Mouse (Mus musculus): Measurements from ENCODE around the gene Ddx39. TPM values are rescaled to one million over a fixed set of nuclear protein-coding genes. Genes with fewer than 3 reads are reported as not detected.
A peak's percentile ranks its signal among the peaks of the same experiment; 100 is the strongest.

The Ddx39 gene
- polyA plus RNA-seq, 1 experiment from 2014 or later, result 134 TPM

GRCm38 (mm10) chr8:83739711-83740468 lies 24.9 kb downstream of the Ddx39 start:
- peak overlapping the region; percentile 93 for H3K4me2 ChIP-seq (replicated peaks)
- 21% methylated on average over 8 of the region's 8 CpGs for WGBS
- no peaks in the 10 kb centered on the region for H3K27me3 ChIP-seq
- peak overlapping the region; percentile 65 for H3K4me3 ChIP-seq (replicated peaks)
- no peaks in the 10 kb centered on the region for H3K36me3 ChIP-seq
- peak overlapping the region; percentile 82 for H3K27ac ChIP-seq (replicated peaks)
- no peak for ATAC-seq (ENCODE audit: insufficient number of reproducible peaks, low FRiP score, low TSS enrichment, low read depth)
- H3K9me3 ChIP-seq (replicated peaks), result no peaks in the 10 kb centered on the region
- H3K4me1 ChIP-seq, result peaks cover 47% of the 10 kb centered on the region
- H3K9ac ChIP-seq, result no peak overlapping the region

- Histone ChIP-seq H3K4me1 (peaks cover 47% of the 10 kb centered on the region), H3K36me3 (no peaks in the 10 kb centered on the region), H3K27me3 (no peaks in the 10 kb centered on the region), H3K27ac (replicated peaks) (peak overlapping the region; percentile 82), H3K4me3 (replicated peaks) (peak overlapping the region; percentile 65), H3K4me2 (replicated peaks) (peak overlapping the region; percentile 93), H3K9ac (peak overlapping the region; percentile 68), H3K9me3 (replicated peaks) (no peaks in the 10 kb centered on the region)
- 10% methylated on average over 3 of the region's 3 CpGs for WGBS
- ATAC-seq (ENCODE audit: insufficient number of reproducible peaks, low FRiP score, low TSS enrichment, low read depth), result no peak
Observed at GRCm38 (mm10) chr8:83740586-83740975, 25.6 kb downstream of the Ddx39 start.

GRCm38 (mm10) chr8:83740976-83741741 lies 26.2 kb downstream of the Ddx39 start, which contains the start of gene Adgre5:
TSS of gene Adgre5 (minus strand) at chr8:83741326.
- Histone ChIP-seq H3K9me3 (replicated peaks) (no peaks in the 10 kb centered on the region), H3K9ac (peak within 1 kb of the TSS; percentile 68), H3K4me3 (replicated peaks) (peak within 1 kb of the TSS; percentile 65), H3K36me3 (no peaks in the 10 kb centered on the region), H3K27ac (replicated peaks) (peak within 1 kb of the TSS; percentile 82), H3K27me3 (no peaks in the 10 kb centered on the region), H3K4me1 (peaks cover 47% of the 10 kb centered on the region), H3K4me2 (replicated peaks) (peak within 1 kb of the TSS; percentile 93)
- 2% methylated on average over 49 of the region's 56 CpGs for WGBS
- peak; percentile 64 for ATAC-seq (ENCODE audit: insufficient number of reproducible peaks, low FRiP score, low TSS enrichment, low read depth)

GRCm38 (mm10) chr8:83741849-83742655 lies 27.1 kb downstream of the Ddx39 start:
- no peaks in the 10 kb centered on the region for H3K36me3 ChIP-seq
- H3K9me3 ChIP-seq (replicated peaks), result no peaks in the 10 kb centered on the region
- no peak for ATAC-seq (ENCODE audit: insufficient number of reproducible peaks, low FRiP score, low TSS enrichment, low read depth)
- no peak overlapping the region for H3K9ac ChIP-seq
- WGBS, result 74% methylated on average over 19 of the region's 19 CpGs
- peak overlapping the region; percentile 65; the same call in 1 of the 2 replicates for H3K4me3 ChIP-seq (replicated peaks)
- peaks cover 43% of the 10 kb centered on the region for H3K4me1 ChIP-seq
- H3K27ac ChIP-seq (replicated peaks), result peak overlapping the region; percentile 82
- no peaks in the 10 kb centered on the region for H3K27me3 ChIP-seq
- H3K4me2 ChIP-seq (replicated peaks), result peak overlapping the region; percentile 93

GRCm38 (mm10) chr8:83742968-83743367 lies 28.0 kb downstream of the Ddx39 start:
- Histone ChIP-seq H3K36me3 (no peaks in the 10 kb centered on the region), H3K4me1 (peaks cover 43% of the 10 kb centered on the region), H3K9me3 (replicated peaks) (no peaks in the 10 kb centered on the region), H3K9ac (no peak overlapping the region), H3K27ac (replicated peaks) (no peak overlapping the region), H3K4me3 (replicated peaks) (no peak overlapping the region), H3K27me3 (no peaks in the 10 kb centered on the region), H3K4me2 (replicated peaks) (no peak overlapping the region)
- no peak for ATAC-seq (ENCODE audit: insufficient number of reproducible peaks, low FRiP score, low TSS enrichment, low read depth)
- 91% methylated on average over 6 of the region's 6 CpGs for WGBS

- 75% methylated on average over 4 of the region's 4 CpGs for WGBS
- ATAC-seq (ENCODE audit: insufficient number of reproducible peaks, low FRiP score, low TSS enrichment, low read depth), result no peak
- Histone ChIP-seq H3K36me3 (no peaks in the 10 kb centered on the region), H3K4me3 (replicated peaks) (no peak overlapping the region), H3K4me1 (peaks cover 43% of the 10 kb centered on the region), H3K4me2 (replicated peaks) (no peak overlapping the region), H3K9me3 (replicated peaks) (no peaks in the 10 kb centered on the region), H3K27me3 (no peaks in the 10 kb centered on the region), H3K9ac (no peak overlapping the region), H3K27ac (replicated peaks) (no peak overlapping the region)
Observed at GRCm38 (mm10) chr8:83744070-83744469, 29.1 kb downstream of the Ddx39 start.

GRCm38 (mm10) chr8:83747661-83748346 lies 32.8 kb downstream of the Ddx39 start:
- H3K4me2 ChIP-seq (replicated peaks), result peak overlapping the region; percentile 76
- peaks cover 23% of the 10 kb centered on the region for H3K4me1 ChIP-seq
- peak overlapping the region; percentile 71 for H3K27ac ChIP-seq (replicated peaks)
- H3K9ac ChIP-seq, result no peak overlapping the region
- H3K27me3 ChIP-seq, result no peaks in the 10 kb centered on the region
- H3K9me3 ChIP-seq (replicated peaks), result no peaks in the 10 kb centered on the region
- peak; percentile 89 for ATAC-seq (ENCODE audit: insufficient number of reproducible peaks, low FRiP score, low TSS enrichment, low read depth)
- H3K4me3 ChIP-seq (replicated peaks), result peak overlapping the region; percentile 38
- no peaks in the 10 kb centered on the region for H3K36me3 ChIP-seq
- 2% methylated on average over 28 of the region's 28 CpGs for WGBS

GRCm38 (mm10) chr8:83748708-83749107 lies 33.7 kb downstream of the Ddx39 start:
- Histone ChIP-seq H3K9ac (no peak overlapping the region), H3K9me3 (replicated peaks) (no peaks in the 10 kb centered on the region), H3K27ac (replicated peaks) (peak overlapping the region; percentile 71), H3K36me3 (no peaks in the 10 kb centered on the region), H3K4me3 (replicated peaks) (no peak overlapping the region), H3K4me1 (peaks cover 23% of the 10 kb centered on the region), H3K27me3 (no peaks in the 10 kb centered on the region), H3K4me2 (replicated peaks) (0 out of 2 replicates have a peak overlapping the region, but pooled peaks have one; percentile 76)
- peak; percentile 52 for ATAC-seq (ENCODE audit: insufficient number of reproducible peaks, low FRiP score, low TSS enrichment, low read depth)
- 43% methylated on average over 3 of the region's 3 CpGs for WGBS

GRCm38 (mm10) chr8:83749265-83749664 lies 34.3 kb downstream of the Ddx39 start:
- peaks cover 23% of the 10 kb centered on the region for H3K4me1 ChIP-seq
- H3K27me3 ChIP-seq, result no peaks in the 10 kb centered on the region
- WGBS, result 69% methylated on average over 9 of the region's 9 CpGs
- peak overlapping the region; percentile 25; the same call in 1 of the 2 replicates for H3K27ac ChIP-seq (replicated peaks)
- H3K9ac ChIP-seq, result no peak overlapping the region
- no peak overlapping the region for H3K4me2 ChIP-seq (replicated peaks)
- no peaks in the 10 kb centered on the region for H3K36me3 ChIP-seq
- H3K4me3 ChIP-seq (replicated peaks), result no peak overlapping the region
- H3K9me3 ChIP-seq (replicated peaks), result no peaks in the 10 kb centered on the region
- no peak for ATAC-seq (ENCODE audit: insufficient number of reproducible peaks, low FRiP score, low TSS enrichment, low read depth)

GRCm38 (mm10) chr8:83754149-83754548 lies 39.2 kb downstream of the Ddx39 start:
- no peak overlapping the region for H3K9ac ChIP-seq
- H3K4me2 ChIP-seq (replicated peaks), result no peak overlapping the region
- H3K36me3 ChIP-seq, result no peaks in the 10 kb centered on the region
- no peak overlapping the region for H3K4me3 ChIP-seq (replicated peaks)
- WGBS, result 41% methylated on average over 3 of the region's 3 CpGs
- no peak overlapping the region for H3K27ac ChIP-seq (replicated peaks)
- H3K9me3 ChIP-seq (replicated peaks), result no peaks in the 10 kb centered on the region
- H3K4me1 ChIP-seq, result 0 out of 2 replicates have a peak, but pooled peaks cover 4% of the 10 kb centered on the region
- no peak for ATAC-seq (ENCODE audit: insufficient number of reproducible peaks, low FRiP score, low TSS enrichment, low read depth)
- no peaks in the 10 kb centered on the region for H3K27me3 ChIP-seq
